Mouse (Mus musculus) heart, postnatal 4 days (tissue): ENCODE measurements at regions not wholly inside any gene's neighbourhood (a gene's known extent, or its start where the extent isn't known, plus 50 kb on each side); places are given as distances from the start of the nearest gene placed in this dataset.
"Not testable (repeated sequence)": the region's sequence is repeated elsewhere in the genome, so short reads cannot be mapped to it uniquely, and the experiment has no call there.

Experiments used
- DNase-seq: peaks from one replicate; pipeline ENCODE4 v3.0.0; 2021

DNA sequence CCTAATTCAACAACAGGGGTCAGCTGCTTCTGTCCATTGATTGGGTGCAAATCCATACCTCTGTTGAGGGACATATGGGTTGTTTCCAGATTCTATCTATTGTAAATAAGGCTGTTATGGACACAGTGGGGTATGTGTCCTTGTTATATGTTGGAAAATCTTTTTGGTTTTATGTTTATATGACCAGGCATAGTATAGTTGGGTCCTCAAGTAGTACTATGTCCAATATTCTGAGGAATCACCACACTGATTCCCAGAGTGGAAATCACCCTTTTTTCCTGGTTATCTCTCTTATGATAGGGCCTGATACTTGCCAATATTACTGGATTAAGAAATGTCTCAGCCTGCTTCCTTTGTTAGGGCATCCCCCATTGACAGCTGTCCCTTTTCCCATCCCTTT lies 1471.0 kb downstream of the Kcnt2 start:
- DNase-seq: no peak

DNA sequence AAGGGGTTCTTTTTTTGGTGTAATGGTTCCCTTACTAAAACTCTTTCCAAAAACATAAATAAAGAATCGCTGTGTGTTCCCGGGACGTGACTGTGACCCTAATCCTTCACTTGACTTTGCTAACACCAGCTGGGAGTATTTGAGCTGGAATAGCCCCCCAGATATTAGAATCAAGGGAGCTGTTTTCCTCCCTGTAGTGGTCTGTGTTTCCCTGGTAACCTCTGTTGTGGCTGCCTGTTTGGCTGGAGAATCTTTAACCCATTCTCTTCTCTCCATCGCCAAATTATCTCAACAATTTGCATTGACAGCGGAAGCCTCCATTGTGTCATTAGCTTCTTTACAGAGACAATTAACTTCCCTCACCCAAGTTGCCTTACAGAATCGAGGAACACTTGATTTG lies 1471.6 kb downstream of the Kcnt2 start:
- no peak for DNase-seq

DNA sequence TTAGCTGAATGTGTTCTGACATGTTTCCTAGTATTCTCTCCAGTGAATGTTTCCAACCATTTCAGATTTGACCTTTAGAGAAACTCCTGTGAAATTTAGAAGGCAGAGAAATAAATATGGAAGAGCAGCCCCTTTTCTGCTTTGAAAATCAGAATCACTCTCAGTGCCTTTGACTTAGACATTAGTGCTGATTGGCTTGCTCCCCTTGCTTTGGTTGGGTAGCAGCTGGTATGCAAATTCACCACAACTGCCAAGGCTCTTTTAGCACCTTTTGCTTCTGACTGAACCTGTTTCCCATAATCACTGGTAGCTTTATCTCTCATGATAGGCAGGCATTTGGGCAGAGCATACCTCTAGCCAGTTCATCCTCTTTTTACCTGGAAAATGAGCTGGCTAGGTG lies 1495.3 kb downstream of the Kcnt2 start:
- no peak for DNase-seq

DNA sequence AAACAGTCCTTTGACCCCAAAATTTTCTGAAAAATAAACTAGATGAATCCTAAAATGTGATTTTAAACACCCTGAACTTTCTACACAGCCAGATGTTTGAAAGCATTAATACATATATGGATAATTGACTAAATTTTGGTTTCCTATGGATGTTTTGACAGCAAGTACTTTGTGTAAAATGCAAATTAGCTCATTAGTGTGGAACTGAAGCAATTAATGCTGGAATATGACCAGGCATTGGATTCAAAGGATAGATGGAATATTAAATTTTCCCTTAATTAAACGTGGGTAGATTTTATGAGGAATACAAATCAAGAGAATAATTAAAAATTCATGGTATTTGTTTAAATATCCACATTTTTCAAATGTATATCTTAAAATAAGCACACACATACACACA lies 1530.1 kb downstream of the Kcnt2 start:
- DNase-seq: no peak

DNA sequence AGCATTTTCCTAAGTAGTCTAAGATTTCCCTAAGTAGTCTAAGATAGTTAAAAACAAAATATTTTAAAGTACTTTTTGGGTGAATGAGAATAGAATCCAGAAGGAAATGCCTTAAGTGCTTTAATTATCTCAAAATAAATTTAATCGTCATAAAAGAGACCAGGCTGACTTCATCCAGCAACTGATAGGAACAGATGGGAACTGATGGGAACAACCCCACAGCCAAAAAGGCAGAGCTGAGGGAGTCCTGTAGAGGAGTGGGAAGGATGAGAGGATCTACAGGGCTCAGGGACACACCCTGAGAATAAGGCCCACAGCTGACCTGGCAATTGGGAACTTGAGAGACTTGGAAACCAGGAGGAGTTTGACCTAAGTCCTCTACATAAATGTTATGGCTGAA lies 1537.4 kb downstream of the Kcnt2 start:
- DNase-seq: no peak

DNA sequence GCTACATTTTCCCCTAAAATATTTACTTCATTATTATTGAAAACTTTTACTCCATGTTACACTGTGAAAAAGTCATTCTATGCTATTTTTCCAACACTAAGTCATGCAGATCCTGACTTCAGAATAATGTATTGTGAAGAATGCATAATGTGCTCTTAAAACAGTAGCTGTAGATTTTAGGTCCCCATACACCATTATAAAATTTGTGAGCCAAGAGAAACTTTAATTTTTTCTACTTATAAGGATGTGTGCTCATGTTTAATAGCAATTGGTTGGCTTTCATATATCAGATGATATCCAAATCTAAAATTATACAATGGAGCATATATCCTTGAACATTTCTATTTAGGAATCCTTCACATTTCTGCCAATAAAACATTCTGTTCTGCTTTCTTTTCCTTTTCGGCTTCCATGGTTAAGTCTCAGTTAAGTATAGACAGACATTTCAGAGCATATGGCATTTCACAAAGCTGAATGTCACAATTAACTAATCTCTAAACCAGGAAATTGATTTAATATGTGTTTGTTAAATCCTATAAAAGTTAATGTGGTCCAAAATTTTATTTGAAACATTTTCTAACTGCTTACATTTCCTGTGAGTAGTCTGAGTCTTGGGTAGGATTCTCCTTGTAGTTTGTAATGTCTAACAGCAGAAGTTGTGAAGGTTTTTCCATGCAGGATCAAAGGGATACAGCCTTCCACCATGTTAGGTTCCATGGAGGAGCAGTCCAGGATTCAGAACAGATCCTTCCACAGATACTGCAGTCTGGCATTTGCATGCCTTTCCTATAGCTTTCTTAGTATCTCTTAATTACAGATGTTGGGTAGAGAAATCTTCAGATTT lies 1567.6 kb downstream of the Kcnt2 start:
- no peak for DNase-seq

DNA sequence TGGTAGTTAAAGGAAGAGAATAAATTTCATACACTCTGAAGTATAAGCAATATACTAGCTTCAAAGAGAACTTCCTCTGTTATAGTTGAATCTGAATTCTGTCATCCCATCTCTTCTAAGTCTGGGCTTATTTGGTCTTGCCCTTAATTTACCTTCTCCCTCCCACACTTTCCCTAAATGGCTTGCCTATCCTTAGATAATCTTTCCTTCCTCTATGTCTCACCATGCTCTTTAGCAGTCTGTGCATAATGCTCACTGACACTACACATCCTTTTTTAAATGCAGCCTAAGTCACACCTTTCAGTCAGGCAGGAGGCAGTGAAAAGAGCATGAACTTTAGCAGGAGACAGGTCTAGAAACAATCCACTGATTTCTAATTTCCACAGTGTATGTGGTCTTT lies 1585.5 kb downstream of the Kcnt2 start:
- DNase-seq: no peak

DNA sequence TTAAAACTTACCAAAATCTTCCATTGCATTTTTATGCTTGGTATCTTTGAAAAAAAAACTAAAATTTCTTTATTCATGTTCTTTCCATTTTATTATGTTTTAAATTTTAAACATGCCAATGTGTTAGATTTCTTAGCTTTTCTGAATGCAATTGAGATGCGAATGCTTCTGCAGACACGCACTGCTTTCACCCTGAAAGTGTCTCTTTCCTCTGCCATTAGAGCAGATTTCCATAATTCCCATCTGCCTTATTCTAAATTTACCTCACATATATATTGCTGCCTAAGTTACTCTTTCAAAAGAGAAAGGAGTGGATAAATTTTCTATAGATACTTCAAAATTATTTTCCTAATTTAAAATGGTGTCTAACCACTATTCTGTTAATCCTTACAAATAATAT lies 1596.6 kb downstream of the Kcnt2 start:
- DNase-seq: no peak

DNA sequence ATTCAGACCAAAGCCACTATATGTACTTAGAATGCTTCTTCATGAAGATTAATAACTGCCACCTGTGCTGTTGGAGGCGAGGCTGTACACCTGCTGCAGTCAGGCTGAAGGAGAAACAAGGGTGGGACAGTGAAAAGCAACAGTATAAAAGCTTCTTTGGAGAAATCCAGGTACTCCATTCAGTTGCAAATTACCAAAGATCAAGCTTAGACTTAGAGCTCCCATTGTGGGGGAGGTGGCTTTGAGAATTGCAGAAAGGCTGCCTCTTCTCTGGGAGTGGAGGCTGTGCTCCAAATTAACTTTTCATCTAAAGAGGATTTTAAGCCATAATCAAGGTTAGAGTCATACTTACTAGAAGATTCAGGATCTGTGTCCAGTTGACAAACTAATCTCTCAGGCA lies 1607.9 kb downstream of the Kcnt2 start:
- DNase-seq: not testable (repeated sequence)

DNA sequence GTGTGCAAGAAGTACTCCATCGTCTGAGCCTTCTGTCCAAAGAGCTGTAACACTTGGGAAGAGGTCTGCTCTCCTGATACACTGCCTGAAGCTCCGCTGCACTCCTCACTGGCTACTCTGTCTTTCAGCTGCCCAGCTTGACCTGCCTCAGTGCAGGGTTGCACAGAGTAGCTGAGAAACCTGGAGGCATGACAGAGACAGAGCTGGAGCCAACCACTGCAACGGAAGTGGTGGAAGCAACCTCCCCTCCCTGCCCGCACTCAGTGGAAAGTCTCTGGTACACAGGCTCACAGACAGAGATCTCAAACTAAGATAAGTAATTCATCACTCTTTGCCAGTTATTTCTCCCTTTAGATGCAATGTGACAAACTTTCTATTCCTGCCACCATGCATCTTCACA lies 1638.4 kb downstream of the Kcnt2 start:
- no peak for DNase-seq

DNA sequence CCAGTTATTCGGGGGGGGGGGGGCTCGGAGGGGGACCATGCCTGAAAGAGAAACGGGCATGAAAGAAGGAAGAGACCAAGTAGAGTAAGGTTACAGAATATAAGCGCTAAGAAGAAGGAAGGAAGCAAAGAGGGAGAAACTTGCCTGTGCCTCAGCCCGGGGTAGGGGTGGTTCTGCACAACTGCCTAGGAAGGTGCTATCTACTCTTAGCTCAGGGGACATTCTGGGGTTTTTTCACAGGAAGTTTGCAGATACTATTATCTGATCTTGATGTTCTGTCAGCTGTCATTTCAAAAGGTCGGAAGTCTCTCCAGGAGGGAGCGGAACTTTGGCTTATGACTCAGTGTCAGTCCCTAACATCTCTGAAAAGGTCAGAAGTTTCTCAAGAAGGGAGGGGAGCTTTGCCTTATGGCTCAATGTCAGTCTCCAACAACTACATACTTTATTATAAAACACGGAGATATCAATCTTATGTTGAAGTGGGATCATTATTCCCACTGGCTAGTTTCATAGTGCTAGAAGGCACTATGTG lies 1652.0 kb downstream of the Kcnt2 start:
- DNase-seq: no peak

DNA sequence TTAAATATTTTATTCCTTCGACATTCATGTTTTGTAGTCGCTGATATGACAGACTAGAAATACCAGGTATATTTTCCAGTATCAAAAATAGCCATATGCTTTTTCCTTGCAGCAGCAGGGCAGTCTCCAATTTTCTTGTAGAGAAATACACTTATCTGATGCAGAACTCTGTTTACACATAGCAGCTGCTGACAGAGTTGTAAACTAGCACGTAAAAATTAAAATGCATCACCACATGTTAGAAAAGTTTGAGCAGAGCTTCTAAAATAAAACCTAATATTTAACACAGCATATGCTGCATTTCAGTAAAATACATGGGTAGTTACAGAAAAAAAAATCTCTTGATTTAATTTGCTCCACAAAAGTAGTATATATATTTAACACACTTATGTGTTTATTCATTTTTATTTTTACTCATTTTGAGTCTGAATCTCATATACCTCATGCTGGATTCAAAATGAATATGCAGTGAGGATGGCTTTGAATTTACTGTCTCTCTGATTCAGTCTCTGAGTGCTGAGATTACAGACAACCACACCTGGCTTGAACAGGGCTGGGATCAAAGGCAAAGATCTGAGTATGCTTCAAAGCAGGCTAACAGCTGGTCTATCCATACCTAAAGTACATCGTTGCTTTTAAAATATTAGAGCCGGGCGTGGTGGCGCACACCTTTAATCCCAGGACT lies 1665.9 kb downstream of the Kcnt2 start:
- DNase-seq: no peak

DNA sequence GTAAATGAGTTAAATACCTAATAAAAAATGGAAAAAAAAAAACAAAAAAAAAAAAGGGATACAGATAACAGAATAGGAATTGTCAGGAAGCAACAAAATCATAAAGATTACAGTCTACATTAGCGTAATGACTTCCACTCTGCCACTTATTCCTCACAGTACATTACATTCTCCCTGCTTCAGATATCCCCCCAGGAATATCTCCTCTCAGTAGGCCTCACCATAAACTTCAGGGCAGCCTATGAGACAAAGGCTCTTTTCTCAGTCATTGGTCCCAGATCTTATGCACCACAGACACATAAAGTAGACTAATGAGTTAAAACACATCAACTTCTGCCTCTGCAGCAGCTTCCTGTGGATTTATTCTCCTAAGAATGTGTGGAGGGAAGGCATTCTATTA lies 1680.2 kb downstream of the Kcnt2 start:
- DNase-seq: no peak

DNA sequence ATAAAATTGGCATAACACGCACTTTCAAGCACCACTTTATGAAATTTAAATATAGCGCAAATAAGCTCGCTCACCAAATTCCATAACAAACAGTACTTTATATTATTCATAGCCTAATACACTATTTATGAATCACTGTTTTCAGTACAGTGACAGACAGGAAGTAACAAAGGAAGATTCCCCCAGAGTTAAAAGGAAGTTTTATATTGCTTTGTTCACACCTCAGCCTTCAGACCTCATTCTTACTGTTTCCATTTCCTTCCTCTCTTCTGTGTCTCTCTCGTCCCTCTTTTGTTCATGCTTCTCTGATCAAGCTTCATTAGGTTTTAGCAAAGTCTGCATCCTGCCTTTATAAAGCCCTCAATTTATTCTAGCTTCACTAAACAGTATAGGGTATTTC lies 1680.8 kb downstream of the Kcnt2 start:
- DNase-seq: no peak

DNA sequence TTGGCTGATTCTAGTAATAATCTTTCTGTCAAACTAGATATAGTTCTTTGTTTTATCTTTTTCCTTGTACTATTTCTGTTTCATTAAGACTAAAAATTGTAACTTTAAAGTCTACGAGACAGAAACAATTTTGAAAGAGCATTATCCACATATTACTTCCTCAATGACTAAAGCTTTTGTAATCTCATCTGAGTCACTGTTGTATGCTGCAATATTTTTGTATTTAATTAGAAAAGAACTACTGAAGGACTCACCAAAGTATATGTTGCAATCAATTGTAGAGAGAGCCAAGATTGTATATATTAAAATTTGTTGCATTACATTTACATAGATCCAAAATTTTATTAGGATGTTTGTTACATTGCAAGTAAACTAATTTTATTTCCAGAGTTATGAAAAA lies 1692.4 kb upstream of the B3galt2 start:
- no peak for DNase-seq

DNA sequence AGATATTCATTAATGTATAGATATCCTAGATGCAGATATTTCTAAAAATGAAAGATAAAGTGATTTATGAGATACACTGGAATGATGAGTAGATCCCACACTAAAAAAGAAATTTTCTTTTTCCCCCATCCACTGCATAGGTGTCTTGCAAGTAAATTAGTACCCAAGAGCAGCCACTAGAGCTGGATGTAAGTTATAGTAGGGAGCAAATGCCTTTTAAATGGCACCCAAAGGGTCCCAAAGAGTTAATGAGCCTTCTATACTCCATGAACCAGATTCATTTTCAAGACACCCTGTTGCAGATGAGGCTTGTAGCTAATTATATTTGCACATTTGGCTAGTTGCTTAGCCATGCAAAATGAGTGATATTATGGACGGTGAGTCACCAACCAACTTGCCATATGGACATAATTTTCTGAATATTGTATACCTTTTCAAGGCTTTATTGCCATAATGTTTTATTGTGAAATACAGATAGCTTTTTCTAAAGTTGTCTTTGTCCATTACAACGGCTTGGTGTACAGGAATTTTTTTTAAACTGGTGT lies 1686.1 kb upstream of the B3galt2 start:
- DNase-seq: no peak

DNA sequence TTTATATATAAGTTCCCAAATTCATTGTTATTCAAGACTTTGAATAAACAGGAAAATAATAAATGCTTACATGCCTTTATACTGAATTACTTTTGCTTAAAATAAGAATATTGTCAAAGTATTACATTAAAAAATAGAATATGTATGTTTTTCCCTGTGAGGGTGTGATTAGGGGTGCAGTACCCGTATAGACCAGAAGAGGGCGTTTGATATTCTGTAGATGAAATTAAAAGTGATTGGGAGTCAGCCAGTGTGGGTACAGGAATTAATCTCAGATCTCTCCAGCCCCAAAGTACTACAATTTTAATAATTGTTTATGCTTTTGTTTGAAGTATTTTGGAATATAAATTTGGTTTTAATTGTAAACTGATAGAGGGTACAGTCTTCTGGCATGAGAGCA lies 1678.7 kb upstream of the B3galt2 start:
- DNase-seq: peak; percentile 33

DNA sequence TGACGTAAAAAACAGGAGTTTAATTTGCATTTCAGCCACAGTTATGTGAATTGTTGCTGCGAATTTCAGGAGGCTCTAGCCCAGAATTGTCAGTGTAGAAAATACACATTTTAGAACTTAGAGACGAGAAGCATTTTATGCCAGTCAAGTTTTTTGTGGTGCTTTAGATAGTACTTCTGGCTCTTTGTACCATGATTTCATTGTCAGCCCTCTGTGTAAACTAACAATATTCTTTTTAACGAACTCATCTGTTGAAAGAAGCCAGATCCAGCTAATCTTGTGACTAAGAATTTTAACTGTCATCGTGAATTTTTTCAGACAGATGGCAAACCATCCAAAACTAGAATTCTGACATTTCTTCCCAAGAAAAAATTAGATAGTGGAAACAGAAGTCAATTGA lies 1672.3 kb upstream of the B3galt2 start:
- no peak for DNase-seq

DNA sequence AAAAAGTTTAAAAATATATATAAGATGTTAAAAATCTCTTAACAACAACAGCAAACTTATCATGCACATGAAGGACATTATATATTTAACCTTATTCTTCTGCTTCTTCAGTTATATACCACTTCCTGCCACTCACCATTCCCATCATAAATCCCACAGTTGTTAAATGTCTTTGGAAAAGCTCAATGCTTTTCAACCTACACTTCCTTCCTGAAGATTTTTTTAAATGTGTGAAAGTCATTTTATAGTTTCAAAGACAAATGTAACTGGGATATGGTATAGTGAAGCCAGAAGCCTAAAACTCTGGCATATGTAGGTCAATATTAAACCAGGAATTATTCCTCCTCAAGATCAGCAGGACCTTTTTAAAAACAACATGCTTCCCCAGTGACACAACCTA lies 1666.1 kb upstream of the B3galt2 start:
- no peak for DNase-seq

DNA sequence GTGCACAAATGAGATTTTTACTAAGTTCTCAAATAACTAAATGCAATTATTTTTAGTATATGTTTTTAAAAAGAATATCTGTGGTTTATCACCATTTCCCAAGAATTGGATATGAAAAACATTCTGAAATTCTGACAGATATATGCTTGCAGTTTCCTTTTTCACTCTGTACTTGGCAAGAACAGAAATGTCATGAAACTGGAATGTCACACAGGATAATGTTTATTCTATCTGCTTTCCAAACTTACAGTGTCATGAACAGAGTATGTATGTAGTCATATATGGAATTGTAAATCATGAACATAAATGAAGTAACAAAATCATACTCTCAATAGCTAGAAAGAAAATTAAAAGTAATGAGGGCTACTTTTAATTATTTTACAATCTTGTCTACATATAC lies 1640.7 kb upstream of the B3galt2 start:
- DNase-seq: no peak

DNA sequence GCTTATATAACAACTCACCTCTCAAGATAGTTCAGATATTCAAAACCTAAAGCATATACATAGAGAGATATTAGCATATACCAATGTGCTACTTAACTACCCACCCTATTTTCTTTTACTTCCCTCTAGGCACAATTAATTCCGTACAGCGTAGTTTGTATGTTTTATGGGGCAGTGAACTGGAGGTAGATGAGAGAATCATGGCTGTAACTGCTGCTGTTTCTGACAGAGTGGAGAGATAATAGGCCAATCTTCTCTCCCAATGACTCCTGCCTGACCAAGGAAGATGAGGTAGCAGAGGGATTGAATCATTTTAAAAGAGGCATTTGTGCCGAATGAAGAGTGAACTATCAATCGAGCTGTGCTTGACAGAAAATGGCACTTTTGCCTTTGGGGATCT lies 1640.1 kb upstream of the B3galt2 start:
- no peak for DNase-seq

DNA sequence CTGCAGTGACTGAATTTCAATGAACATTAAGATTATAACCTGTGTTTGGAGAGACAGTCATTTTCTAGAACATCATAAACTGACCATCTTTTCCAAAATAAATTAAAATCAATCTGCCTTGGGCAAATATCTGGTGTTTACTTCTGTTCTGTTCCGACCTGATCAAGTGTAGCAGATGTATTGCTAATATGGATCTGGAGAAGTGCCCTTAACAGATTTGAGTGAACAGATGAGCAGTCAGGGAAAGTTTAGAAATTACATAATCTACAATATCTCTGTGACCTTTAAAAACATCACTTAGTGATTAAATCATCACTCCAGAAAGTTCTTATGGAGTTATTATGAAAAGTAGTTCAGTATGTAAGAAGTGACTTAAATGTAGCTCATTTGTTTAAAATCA lies 1634.1 kb upstream of the B3galt2 start:
- no peak for DNase-seq

DNA sequence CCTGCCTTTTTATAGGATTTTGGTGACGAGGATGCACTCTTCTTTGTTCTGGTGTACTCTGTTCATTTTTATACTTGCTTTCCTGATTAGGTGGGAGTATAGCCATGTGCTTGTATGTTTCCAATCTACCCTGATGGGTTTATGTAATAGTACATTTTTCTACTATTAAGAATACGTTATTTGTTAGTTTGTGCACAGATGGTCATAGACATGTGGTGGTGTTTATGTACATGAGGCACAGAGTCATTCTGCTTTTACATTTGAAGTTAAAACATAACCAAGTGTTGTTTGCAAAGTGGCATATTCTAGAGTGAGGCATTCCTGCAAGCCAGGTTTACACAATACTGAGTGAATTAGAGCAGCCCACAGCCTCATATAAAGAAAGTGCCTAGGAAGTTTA lies 1597.7 kb upstream of the B3galt2 start:
- DNase-seq: no peak

DNA sequence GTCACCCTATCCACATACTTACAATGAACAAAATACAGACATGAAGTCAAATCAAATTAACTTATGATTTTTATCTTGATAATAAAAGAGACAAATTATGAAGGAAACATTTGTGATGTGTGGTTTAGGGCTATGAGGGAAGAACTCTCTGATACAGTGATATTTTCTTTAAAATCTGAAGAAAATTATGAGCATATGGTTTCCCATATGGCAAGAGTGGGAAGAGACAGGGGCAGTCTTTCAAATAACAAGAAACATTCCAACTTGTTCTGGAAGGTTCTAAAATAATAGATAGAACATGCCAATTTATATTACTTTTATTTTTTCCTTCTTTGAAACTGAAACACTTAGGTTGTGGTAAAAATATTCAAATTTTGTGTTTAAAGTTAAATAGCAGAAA lies 1585.3 kb upstream of the B3galt2 start:
- no peak for DNase-seq
